Mouse (Mus musculus) right cerebral cortex, adult 18-20 months (tissue): ENCODE data around the gene Vrk1.

Experiments
- DNase-seq: peaks from one replicate; pipeline ENCODE4 v3.0.0; 2022; ENCODE audit warnings: mixed read lengths

Gene Vrk1

GRCm38 (mm10) chr12:106059873-106060573 lies 50.0 kb downstream of the Vrk1 start:
- no peak for DNase-seq

- DNase-seq: no peak
Measured at GRCm38 (mm10) chr12:106070434-106071155, 60.6 kb downstream of the Vrk1 start.

DNA sequence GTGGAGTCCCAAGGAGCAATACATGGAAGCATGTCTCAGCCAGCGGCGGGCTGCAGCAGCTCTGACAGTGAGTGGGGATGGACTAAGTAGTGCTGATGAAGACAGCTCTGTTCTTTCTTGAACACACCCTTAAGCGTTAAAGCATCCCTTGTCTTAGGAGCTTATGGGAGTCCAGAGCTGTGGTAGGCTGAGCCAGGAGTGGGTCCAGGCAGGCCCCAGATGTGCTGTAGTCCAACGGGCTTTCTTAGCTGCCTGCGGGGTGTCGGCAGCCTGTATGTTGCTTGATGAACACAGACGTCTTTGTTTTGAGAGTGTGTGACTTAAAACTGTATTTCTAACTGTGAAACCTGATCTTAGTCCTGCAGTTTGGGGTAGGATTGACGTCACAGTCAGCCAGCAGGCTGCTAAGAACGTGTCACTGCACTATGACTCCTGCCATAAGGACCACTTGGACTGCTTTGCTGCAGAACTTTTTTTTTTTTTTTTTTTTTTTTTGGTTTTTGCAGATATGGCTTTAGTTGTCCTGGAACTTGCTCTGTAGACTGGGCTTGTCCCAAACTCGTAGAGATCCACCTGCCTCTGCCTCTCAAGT lies 61.6 kb downstream of the Vrk1 start:
- no peak for DNase-seq

- DNase-seq: no peak
Measured at GRCm38 (mm10) chr12:106074371-106075155, 64.5 kb downstream of the Vrk1 start.

DNA sequence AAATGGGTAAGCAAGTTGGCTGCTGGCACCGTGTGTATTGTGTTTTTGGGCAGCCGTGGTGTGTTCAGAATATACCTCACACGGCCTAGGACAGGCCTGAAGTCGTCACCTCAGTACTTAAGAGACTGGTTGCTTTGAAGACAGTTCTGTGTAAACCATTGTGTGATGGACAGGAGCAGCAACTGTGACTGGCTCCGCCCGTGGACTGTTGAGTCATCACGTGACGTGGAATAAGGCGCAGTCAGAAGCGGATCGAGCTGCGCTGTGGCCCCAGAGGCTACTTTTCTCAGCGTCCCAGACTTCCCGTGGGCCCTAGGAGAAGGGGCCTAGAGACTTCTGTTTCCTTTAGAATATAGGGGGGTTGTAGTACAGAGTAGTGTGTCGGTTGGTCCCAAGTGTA lies 66.1 kb downstream of the Vrk1 start:
- no peak for DNase-seq

DNA sequence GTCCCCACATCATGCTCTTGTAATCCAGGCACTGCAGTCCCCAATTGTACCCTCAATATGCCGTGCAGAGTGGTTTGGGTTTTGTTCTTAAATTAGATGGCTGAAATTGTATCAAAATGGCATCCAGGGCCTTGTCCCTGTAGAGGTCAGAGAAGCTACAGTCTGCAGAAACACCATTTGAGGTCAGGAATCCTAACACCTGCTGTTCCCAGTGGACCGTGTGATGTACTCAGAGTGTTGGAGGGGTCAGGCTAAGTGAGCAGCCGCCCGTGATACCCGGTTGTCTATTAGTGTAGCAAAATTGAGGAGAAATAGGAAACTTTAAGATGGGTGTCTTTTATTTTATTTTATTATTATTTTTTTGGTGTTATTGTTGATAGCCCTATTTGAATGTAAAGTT lies 70.5 kb downstream of the Vrk1 start:
- DNase-seq: no peak

- no peak for DNase-seq
Measured at GRCm38 (mm10) chr12:106080945-106081747, 71.1 kb downstream of the Vrk1 start.

DNA sequence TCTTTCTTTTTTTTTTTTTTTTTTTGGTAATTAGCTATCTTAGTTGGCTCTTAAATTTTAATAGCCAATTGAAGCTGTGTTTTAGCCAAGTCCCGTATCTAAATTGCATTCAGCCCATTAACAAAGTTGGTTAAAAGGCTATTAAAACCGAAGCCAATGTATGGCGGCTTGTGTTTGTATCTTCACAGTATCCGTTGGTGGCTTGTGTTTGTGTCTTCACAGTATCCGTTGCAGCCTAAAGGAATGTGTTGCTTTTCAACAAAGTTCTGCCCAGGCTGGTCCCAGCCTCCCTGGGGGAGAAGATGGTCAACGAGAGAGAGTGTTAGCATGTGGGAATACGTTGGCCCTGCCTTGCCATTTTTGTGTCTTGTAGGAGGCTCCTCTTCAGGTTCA lies 71.7 kb downstream of the Vrk1 start:
- no peak for DNase-seq

- no peak for DNase-seq
Measured at GRCm38 (mm10) chr12:106082191-106082957, 72.3 kb downstream of the Vrk1 start.

- no peak for DNase-seq
Measured at GRCm38 (mm10) chr12:106082958-106083381, 72.9 kb downstream of the Vrk1 start.

- peak; percentile 13 for DNase-seq
Measured at GRCm38 (mm10) chr12:106084126-106084525, 74.1 kb downstream of the Vrk1 start.

DNA sequence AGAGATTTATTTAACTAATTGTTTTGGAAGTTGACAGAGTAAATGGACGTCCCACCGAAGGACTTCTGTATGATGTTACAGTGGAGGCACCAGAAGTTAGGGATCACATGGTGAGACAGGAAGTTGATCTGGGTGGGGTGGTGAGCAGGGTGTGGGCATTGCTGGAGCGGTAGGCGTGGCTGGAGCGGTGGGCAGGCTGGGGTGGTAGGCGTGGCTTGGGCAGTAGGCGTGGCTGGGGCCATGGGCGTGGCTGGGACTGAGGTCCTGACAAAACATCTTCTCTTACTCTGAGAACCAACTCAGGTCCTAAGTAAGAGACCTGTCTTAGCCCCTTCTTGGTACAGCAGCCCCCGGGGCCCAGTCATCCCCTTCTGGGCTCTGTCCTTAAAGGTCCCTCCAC lies 84.8 kb downstream of the Vrk1 start:
- DNase-seq: no peak

DNA sequence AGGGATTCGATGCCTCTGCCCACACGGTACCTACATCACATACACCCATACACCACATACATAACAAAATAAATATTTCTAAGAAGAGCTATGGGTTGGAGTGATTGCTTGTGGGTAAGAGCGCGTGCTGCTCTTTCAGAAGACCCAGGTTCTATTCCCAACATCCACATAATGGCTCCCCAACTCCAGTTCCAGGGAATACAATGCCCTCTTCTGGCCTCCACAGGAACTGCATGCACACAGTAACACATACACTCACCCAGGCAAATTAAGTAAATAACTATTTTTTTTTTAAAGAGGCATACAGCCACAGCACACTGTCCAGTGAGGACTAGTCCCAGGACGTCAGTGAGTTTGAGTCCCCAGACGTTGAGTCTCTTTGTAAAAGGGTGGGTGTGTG lies 92.0 kb downstream of the Vrk1 start:
- no peak for DNase-seq

- DNase-seq: no peak
Measured at GRCm38 (mm10) chr12:106102726-106103643, 93.0 kb downstream of the Vrk1 start.

- no peak for DNase-seq
Measured at GRCm38 (mm10) chr12:106107272-106107671, 97.2 kb downstream of the Vrk1 start.

DNA sequence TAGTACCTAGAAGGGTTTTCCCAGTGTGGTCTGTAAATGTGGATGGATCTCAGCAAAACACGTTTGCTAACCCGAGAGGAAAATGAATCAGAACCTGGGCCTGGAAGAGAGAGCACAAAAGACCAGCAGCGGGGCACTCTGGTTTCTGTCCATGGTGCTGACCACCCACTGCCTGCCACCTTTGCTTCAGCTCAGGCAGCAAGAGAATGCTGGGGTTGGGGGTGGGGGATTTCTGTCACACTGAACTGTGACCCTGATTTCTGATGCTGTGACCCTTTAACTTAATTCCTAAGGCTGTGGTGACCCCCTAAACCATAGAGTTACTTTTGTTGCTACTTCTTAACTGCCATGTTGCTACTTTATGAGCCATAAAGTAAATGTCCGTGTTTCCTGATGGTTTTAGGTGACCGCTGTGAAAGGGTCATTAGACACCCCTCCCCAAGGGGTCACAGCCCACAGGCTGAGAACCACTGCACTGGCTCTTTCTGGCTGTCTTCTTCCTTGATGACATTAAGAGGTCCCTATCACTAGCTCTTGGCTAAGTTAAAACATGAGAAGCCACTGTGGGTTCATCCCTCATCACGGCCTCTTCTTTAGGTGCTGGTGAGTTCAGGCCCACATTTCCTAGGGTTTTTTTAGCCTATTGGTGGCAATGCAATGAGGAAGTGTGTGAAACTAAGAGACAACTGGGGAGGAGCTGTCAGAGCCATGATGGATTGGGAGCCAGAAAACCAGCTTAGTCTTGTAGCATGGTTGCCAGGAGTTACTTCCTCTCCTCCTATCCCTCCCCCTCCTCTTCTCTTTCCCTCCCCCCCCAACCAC lies 105.3 kb downstream of the Vrk1 start:
- DNase-seq: no peak

GRCm38 (mm10) chr12:106115892-106116206 lies 105.8 kb downstream of the Vrk1 start:
- DNase-seq: peak; percentile 13

GRCm38 (mm10) chr12:106123276-106123675 lies 113.2 kb downstream of the Vrk1 start:
- no peak for DNase-seq

- no peak for DNase-seq
Measured at GRCm38 (mm10) chr12:106124581-106124980, 114.6 kb downstream of the Vrk1 start.
